Mouse (Mus musculus) testis, postnatal 10 days (tissue): ENCODE measurements around the gene Smarca5.

ENCODE experiments used
- DNase-seq: peaks from one replicate; pipeline ENCODE4 v3.0.0; 2021; ENCODE audit warnings: low spot score

Gene Smarca5

GRCm38 (mm10) chr8:80663476-80663875, 75.8 kb downstream of the Smarca5 start:
- DNase-seq, result no peak

- no peak for DNase-seq
Measured at GRCm38 (mm10) chr8:80661055-80661454, 78.2 kb downstream of the Smarca5 start.

GRCm38 (mm10) chr8:80657639-80658038, 81.7 kb downstream of the Smarca5 start:
- DNase-seq, result no peak
